Mouse (Mus musculus): ENCODE measurements around the gene Tbc1d19. TPM values are rescaled to one million over a fixed set of nuclear protein-coding genes. Genes with fewer than 3 reads are reported as not detected.

The Tbc1d19 gene
- total and polyA plus RNA-seq, 3 experiments, result not detected

GRCm38 (mm10) chr5:53856011-53856410, 46.6 kb downstream of the Tbc1d19 start:
- no peak for DNase-seq (ENCODE audit: low read depth, low spot score)
- no peaks in the 10 kb centered on the region for H3K9me3 ChIP-seq (replicated peaks; ENCODE audit: insufficient read depth, low read length)
- TF ChIP-seq UBTF (IDR thresholded peaks at IDR 0.05; ENCODE audit: borderline replicate concordance, insufficient read depth, low read depth, low read length), result no peak
- no peak for TF ChIP-seq USF1 (IDR thresholded peaks at IDR 0.05; ENCODE audit: low read depth, low read length)
- TF ChIP-seq ZNF384 (IDR thresholded peaks at IDR 0.05; ENCODE audit: low read depth, low read length), result no peak
- TF ChIP-seq MYB (IDR thresholded peaks at IDR 0.05; ENCODE audit: low read depth, low read length), result no peak
- no peak for TF ChIP-seq MAX (IDR thresholded peaks at IDR 0.05; ENCODE audit: low read length)
- no peak for TF ChIP-seq USF2 (IDR thresholded peaks at IDR 0.05; ENCODE audit: borderline replicate concordance in 1 of 2, insufficient read depth in 1 of 2, low read depth in 1 of 2, low read length in 2 of 2)
- no peaks in the 10 kb centered on the region for H3K4me1 ChIP-seq (ENCODE audit: control insufficient read depth in 1 of 2, insufficient read depth in 2 of 2, low read length in 2 of 2)
- H3K4me3 ChIP-seq (ENCODE audit: control insufficient read depth in 1 of 2, insufficient read depth in 1 of 2, low read depth in 2 of 2, low read length in 2 of 2), result no peak overlapping the region
- H3K79me2 ChIP-seq (ENCODE audit: control insufficient read depth, insufficient read depth, low read length, poor library complexity), result no peaks in the 10 kb centered on the region
- H3K36me3 ChIP-seq (ENCODE audit: control insufficient read depth in 1 of 2, insufficient read depth in 2 of 2, low read length in 2 of 2), result no peaks in the 10 kb centered on the region
- H3K27ac ChIP-seq (ENCODE audit: control insufficient read depth, low read depth, low read length), result no peak overlapping the region
- no peak overlapping the region for H3K9ac ChIP-seq (ENCODE audit: control insufficient read depth, low read depth, low read length, poor library complexity, severe bottlenecking)
- no peaks in the 10 kb centered on the region; a peak in 2 of 4 replicates for H3K27me3 ChIP-seq (ENCODE audit: control insufficient read depth in 1 of 2, insufficient read depth in 2 of 2, low read length in 2 of 2)

GRCm38 (mm10) chr5:53865146-53865545, 55.7 kb downstream of the Tbc1d19 start:
- Histone ChIP-seq H3K27ac (ENCODE audit: control insufficient read depth, low read depth, low read length) (no peak overlapping the region), H3K79me2 (ENCODE audit: control insufficient read depth, insufficient read depth, low read length, poor library complexity) (no peaks in the 10 kb centered on the region), H3K36me3 (ENCODE audit: control insufficient read depth in 1 of 2, insufficient read depth in 2 of 2, low read length in 2 of 2) (no peaks in the 10 kb centered on the region), H3K4me3 (ENCODE audit: control insufficient read depth in 1 of 2, insufficient read depth in 1 of 2, low read depth in 2 of 2, low read length in 2 of 2) (no peak overlapping the region), H3K9me3 (replicated peaks; ENCODE audit: insufficient read depth, low read length) (no peaks in the 10 kb centered on the region), H3K27me3 (ENCODE audit: control insufficient read depth in 1 of 2, insufficient read depth in 2 of 2, low read length in 2 of 2) (peaks cover 0 to 3% of the 10 kb centered on the region in 2 experiments; a peak in 2 of 4 replicates), H3K9ac (ENCODE audit: control insufficient read depth, low read depth, low read length, poor library complexity, severe bottlenecking) (no peak overlapping the region), H3K4me1 (ENCODE audit: control insufficient read depth in 1 of 2, insufficient read depth in 2 of 2, low read length in 2 of 2) (no peaks in the 10 kb centered on the region)
- no peak for DNase-seq (ENCODE audit: low read depth, low spot score)
- TF ChIP-seq SMC3 (IDR thresholded peaks at IDR 0.05; ENCODE audit: low read depth, low read length), result no peak
- TF ChIP-seq KAT2A (conservative IDR thresholded peaks at IDR 0.05; ENCODE audit: low read depth, low read length), result no peak
- no peak for TF ChIP-seq E2F4 (IDR thresholded peaks at IDR 0.05; ENCODE audit: borderline replicate concordance, low read depth, low read length)
- TF ChIP-seq ETS1 (IDR thresholded peaks at IDR 0.05; ENCODE audit: low read depth, low read length), result no peak
- no peak for TF ChIP-seq RCOR1 (IDR thresholded peaks at IDR 0.05; ENCODE audit: low read depth, low read length)
- no peak for TF ChIP-seq MAZ (IDR thresholded peaks at IDR 0.05; ENCODE audit: low read depth, low read length)
- TF ChIP-seq TBP (IDR thresholded peaks at IDR 0.05; ENCODE audit: low read depth, low read length), result no peak
- no peak for TF ChIP-seq CHD2 (IDR thresholded peaks at IDR 0.05; ENCODE audit: low read length)
- no peak for TF ChIP-seq EP300 (IDR thresholded peaks at IDR 0.05; ENCODE audit: low read depth in 1 of 2, low read length in 2 of 2)
- TF ChIP-seq SIN3A (IDR thresholded peaks at IDR 0.05; ENCODE audit: low read length), result no peak
- no peak for TF ChIP-seq RAD21 (IDR thresholded peaks at IDR 0.05; ENCODE audit: low read depth, low read length)
- no peak for TF ChIP-seq ZC3H11A (IDR thresholded peaks at IDR 0.05; ENCODE audit: low read depth, low read length)
- no peak for TF ChIP-seq MAFK (IDR thresholded peaks at IDR 0.05; ENCODE audit: borderline replicate concordance, low read depth, low read length)
